Mouse (Mus musculus): ENCODE results near the gene Colgalt2. TPM values are rescaled to one million over a fixed set of nuclear protein-coding genes. Genes with fewer than 3 reads are reported as not detected.

Colgalt2 gene
- polyA plus RNA-seq, 1 experiment = 1.1 TPM

DNA sequence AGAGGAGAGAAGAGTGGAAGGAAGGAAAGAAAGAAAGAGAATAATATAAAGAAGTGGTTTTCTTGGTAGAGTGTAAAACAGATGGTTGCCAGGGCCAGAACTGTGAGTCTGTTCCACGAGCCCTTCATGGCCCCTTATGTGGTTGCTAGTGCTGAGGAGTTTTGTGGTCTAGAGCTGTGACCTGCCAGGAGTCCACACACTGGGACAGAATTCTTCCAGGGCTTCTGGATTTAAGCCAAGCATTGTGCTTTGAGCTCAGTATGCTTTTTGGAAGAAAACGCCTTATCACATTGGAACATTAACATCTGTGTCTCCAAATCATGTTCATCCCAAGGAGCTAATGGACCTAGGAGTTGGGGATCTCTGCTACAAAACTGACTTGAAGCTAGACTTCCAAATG, 97.2 kb downstream of the Colgalt2 start:
- Histone ChIP-seq H3K4me1 (ENCODE audit: control insufficient read depth, insufficient read depth, insufficient read length, low read length) (peaks cover 10% of the 10 kb centered on the region), H3K4me3 (ENCODE audit: insufficient read depth, low read depth, low read length) (no peak overlapping the region), H3K27ac (replicated peaks; ENCODE audit: low read depth, low read length) (peak overlapping the region; percentile 41)

DNA sequence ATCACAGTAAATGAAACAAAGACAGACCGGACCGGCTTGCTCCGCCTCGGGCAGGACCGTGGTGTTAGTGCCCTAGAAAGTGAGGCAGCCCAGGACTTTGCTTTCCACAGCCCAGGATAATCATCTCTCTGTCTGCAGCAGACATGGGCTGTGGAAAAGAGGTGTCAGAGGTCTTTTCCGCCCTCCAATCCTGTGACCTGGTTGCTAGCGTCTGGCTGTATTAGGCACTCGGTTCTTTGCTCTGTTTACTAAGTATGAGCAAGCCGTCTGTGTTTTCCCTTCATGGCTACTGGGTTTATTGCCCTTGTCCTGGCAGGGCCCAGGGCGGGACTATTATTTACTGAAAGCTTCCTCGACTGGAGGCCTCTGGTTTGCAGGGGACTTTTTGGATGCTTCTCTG, 98.0 kb downstream of the Colgalt2 start:
- Histone ChIP-seq H3K4me1 (ENCODE audit: control insufficient read depth, insufficient read depth, insufficient read length, low read length) (peaks cover 10% of the 10 kb centered on the region), H3K4me3 (ENCODE audit: insufficient read depth, low read depth, low read length) (peak overlapping the region; percentile 31), H3K27ac (replicated peaks; ENCODE audit: low read depth, low read length) (peak overlapping the region; percentile 68)

DNA sequence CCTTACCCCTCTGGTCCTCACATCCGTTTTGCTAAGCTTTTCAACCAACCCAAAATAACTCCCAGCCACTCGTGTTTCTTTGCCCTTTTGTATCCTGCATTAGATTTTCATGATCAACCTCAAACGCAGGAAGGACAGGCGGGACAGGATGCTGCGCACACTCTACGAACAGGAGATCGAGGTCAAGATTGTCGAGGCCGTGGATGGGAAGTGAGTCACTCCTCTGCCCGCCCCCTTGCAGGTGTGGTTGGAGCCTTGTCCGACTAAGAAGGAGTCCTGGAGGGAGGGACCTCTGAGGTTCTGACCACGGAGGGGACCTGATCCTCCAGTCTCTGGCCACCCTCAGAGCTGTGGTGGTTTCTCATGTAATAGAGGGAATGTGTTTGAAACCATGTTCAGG, 100.2 kb downstream of the Colgalt2 start:
- Histone ChIP-seq H3K4me3 (ENCODE audit: insufficient read depth, low read depth, low read length) (no peak overlapping the region), H3K4me1 (ENCODE audit: control insufficient read depth, insufficient read depth, insufficient read length, low read length) (peaks cover 10% of the 10 kb centered on the region), H3K27ac (replicated peaks; ENCODE audit: low read depth, low read length) (peak overlapping the region; percentile 74)

DNA sequence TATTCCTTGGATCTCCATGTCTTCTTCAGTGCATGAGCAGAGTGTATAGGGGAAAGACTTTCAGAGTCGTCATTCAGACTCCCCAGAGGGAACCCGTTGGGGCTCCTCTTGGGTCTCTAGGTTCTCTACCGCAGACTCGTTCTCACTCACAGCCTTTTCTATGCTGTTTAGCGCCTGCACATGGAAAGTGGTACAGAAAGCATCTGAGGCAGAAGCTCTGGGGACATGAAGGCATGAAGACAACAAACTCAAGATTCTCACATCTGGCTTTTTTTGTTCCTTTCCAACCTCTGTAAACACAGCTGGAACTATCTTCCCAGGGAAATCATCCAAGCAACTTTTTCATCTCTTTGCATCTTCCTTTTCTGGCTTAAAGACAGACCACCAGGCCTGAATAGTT, 106.5 kb downstream of the Colgalt2 start:
- H3K4me1 ChIP-seq (ENCODE audit: control insufficient read depth, insufficient read depth, insufficient read length, low read length) = no peaks in the 10 kb centered on the region
- H3K4me3 ChIP-seq (ENCODE audit: insufficient read depth, low read depth, low read length) = no peak overlapping the region
- no peak overlapping the region for H3K27ac ChIP-seq (replicated peaks; ENCODE audit: low read depth, low read length)

DNA sequence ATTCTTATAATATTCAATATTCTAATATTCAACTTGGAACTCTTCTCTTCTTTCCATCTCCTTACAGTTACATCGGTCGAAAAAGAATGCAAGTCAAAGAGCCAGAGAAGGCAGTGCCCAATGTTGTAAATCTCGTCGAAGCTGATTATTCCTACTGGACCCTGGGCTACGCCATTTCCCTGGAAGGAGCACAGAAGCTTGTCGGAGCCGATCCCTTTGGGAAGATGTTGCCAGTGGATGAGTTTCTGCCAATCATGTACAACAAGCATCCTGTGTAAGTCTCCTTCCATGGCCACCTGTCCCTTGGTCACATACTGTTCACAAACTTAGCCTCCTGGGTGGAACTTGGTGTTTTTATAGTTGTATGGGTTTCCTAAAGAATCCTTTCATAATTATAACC, 107.1 kb downstream of the Colgalt2 start:
- Histone ChIP-seq H3K4me1 (ENCODE audit: control insufficient read depth, insufficient read depth, insufficient read length, low read length) (no peaks in the 10 kb centered on the region), H3K4me3 (ENCODE audit: insufficient read depth, low read depth, low read length) (no peak overlapping the region), H3K27ac (replicated peaks; ENCODE audit: low read depth, low read length) (no peak overlapping the region)

DNA sequence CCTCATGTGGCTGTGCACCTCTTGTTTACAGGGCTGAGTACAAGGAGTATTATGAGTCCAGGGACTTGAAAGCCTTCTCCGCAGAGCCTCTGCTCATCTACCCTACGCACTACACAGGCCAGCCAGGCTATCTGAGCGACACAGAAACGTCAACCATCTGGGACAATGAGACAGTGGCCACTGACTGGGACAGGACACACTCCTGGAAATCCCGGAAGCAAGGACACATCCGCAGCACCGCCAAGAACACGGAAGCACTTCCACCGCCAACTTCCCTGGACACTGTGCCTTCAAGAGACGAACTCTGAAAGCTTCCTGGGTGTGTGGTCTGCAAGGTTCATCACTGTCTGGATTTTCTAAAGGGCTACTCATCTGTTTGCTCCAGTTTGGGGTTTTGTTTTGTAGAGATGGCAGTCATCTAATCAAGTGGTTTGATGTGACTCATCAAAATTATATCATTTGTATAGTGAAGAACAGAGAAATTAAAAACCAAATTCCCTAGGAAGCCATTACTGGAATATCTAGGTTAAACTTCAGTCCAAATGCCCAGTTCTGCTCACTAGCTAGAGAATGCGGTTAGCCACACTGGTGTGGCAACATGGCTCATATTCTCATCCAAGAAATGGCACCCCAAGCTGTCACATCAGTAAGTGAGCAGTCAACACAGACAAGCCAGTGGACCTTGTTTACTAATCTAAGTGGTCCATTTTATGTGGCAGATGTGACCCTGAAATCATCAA, 109.0 kb downstream of the Colgalt2 start:
- Histone ChIP-seq H3K4me1 (ENCODE audit: control insufficient read depth, insufficient read depth, insufficient read length, low read length) (no peaks in the 10 kb centered on the region), H3K4me3 (ENCODE audit: insufficient read depth, low read depth, low read length) (no peak overlapping the region), H3K27ac (replicated peaks; ENCODE audit: low read depth, low read length) (no peak overlapping the region)

DNA sequence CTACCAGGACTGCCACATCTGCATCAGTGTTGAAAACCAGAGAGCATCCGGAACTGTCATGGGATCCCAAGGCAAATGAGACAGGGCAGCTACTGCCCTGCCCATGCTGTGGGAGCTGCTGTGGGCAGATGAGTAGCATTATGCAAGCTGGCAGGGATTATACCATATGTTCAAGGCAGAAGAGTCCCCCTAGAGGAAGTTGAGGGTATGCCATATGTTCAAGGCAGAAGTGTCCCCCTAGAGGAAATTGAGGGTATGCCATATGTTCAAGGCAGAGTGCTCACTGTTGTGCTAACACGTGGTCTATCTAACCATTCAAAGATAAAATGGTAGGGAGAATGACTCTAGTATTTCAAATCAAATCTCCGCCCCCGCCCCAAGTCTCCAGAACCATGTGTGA, 111.6 kb downstream of the Colgalt2 start:
- Histone ChIP-seq H3K4me1 (ENCODE audit: control insufficient read depth, insufficient read depth, insufficient read length, low read length) (no peaks in the 10 kb centered on the region), H3K4me3 (ENCODE audit: insufficient read depth, low read depth, low read length) (no peak overlapping the region), H3K27ac (replicated peaks; ENCODE audit: low read depth, low read length) (no peak overlapping the region)

DNA sequence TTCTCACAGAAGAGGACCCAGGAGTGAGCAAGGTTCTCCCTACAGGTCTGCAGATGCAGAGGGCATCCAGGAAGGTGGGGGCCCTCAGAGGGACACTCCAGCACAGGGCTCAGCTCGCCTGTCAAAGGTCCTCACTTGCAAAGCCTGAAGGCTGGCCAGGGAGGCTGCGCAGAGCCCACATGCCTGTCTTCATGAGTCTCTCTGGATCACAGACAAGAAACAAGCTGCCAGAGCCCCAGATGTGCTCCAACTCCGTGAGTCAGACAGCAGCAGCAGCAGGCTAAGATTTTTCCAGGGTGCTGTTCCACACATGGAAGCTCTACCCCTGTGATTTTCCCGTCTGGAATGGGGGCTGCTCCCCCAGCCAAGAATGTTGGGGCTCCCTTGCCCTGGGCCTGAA, 114.6 kb downstream of the Colgalt2 start:
- Histone ChIP-seq H3K4me3 (ENCODE audit: insufficient read depth, low read depth, low read length) (no peak overlapping the region), H3K27ac (replicated peaks; ENCODE audit: low read depth, low read length) (no peak overlapping the region)

DNA sequence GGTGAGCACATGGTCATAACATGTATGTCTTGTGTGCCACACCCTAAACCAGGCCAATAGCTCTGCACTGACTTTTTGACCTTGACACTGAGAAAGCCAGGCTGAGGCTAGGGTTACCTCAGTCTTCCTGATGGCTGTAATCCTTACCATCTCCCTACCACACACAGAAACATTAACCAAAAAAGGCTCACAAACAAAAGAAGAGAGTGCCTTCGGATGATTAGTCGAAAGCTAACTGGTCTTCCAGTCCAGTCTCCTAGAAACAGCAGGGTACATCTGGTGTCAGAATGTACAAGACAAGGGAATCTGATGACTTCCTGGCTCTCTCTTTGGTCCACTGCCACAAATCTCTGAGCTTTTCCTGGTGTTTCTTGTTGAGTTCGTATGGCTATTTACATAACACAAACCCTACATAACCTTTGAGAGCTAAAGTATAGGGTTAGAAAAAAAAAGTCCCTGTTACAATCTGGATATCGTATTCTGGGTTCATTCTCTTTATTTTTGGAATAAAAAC, 117.5 kb downstream of the Colgalt2 start:
- Histone ChIP-seq H3K27ac (replicated peaks; ENCODE audit: low read depth, low read length) (no peak overlapping the region), H3K4me1 (ENCODE audit: control insufficient read depth, insufficient read depth, insufficient read length, low read length) (no peaks in the 10 kb centered on the region), H3K4me3 (ENCODE audit: insufficient read depth, low read depth, low read length) (no peak overlapping the region)

More for the DNA sequence above, 114.6 kb downstream of the Colgalt2 start:
- H3K4me1 ChIP-seq (ENCODE audit: control insufficient read depth, insufficient read depth, insufficient read length, low read length) = no peaks in the 10 kb centered on the region

DNA sequence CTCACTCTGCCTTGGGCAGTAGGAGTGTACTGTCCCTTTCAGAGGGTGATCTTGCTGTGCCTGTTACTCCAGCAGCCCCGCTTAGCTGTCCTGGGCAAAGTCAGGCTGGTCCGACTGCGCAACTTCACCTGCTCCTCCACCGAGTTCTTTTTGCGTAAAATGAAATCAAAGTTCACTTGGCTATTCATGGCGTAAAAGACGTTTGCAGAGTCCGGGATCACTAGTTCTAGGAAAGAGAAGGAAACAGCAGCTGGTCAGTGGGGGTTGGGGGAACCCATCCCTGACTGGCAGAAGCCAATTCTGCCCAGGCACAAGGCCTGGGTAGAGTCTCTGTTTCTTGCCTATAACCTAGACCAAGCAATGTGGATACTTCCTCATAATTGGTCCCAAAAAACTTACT, 119.3 kb downstream of the Colgalt2 start:
- Histone ChIP-seq H3K4me1 (ENCODE audit: control insufficient read depth, insufficient read depth, insufficient read length, low read length) (no peaks in the 10 kb centered on the region), H3K4me3 (ENCODE audit: insufficient read depth, low read depth, low read length) (no peak overlapping the region), H3K27ac (replicated peaks; ENCODE audit: low read depth, low read length) (no peak overlapping the region)

DNA sequence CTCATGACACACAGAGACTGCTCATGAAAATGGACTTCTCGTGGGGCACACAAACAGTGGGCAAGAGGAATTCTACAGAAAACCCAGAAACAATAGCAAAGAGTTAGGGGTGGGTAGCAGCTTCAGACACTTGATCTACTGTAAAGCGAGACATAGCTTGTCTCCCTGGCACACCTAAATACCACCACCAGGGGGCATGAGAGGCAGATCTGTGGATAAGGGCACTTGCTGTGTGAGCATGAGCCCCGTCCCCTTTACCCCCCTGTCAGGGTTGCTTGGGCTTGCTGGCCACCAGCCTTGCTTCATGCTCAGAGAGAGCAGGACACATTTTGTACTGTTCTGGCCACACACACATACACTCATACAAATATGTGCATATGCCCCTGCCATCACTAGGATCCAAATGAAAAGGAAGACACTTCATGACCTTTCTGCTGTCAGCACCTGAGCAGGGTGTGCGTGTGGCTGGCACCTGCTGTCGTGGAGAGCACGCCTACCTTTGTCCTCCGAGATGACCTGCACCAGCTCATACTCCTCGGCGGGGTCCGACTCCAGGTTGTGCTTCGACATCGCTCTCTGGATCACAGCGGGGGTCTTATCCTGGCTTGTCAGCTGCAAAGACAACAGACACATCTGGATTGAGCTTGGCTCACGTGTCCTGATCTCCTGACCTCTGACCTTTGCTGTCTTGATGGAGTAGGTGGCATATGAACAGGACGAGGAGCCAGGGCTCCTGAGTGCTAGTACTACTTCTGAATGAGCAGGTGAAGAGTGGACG, 121.4 kb downstream of the Colgalt2 start:
- H3K4me3 ChIP-seq (ENCODE audit: insufficient read depth, low read depth, low read length) = no peak overlapping the region
- H3K4me1 ChIP-seq (ENCODE audit: control insufficient read depth, insufficient read depth, insufficient read length, low read length) = no peaks in the 10 kb centered on the region
- H3K27ac ChIP-seq (replicated peaks; ENCODE audit: low read depth, low read length) = no peak overlapping the region

DNA sequence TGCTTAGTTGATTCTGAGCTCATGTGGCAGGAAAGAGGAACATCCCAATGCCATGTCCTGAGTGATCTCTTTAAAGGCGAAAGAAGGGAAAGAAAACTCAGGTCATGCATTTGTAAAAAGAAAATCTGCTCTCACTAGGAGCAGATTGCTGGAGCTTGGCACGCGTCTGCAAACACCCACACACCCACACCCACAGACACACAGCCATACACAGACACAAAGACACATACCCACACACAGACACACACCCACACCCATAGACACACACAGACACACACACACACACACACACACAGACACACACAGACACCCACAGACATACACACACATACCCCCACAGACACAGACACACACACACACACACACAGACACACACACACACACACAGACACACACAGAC, 122.6 kb downstream of the Colgalt2 start:
- Histone ChIP-seq H3K4me1 (ENCODE audit: control insufficient read depth, insufficient read depth, insufficient read length, low read length) (no peaks in the 10 kb centered on the region), H3K27ac (replicated peaks; ENCODE audit: low read depth, low read length) (no peak overlapping the region), H3K4me3 (ENCODE audit: insufficient read depth, low read depth, low read length) (no peak overlapping the region)

DNA sequence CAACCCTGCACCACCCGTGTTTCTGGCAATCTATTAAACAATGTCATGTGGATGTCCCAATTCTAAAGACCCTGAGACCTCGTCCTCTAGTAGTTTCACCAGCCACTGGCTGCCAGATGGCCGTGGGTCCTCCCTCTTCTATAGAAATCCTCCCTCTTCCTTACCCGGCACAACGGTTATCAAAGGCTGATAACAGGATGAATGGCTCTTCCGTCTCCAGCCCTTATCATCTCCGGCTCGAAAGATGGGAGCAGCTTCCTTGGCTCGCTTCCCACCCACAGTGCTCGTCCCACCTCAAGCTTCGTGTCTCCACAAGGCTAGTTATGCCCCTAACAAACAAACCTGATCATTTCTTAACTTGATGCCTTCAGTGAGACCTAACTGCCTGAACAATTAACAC, 123.7 kb downstream of the Colgalt2 start:
- no peak overlapping the region for H3K4me3 ChIP-seq (ENCODE audit: insufficient read depth, low read depth, low read length)
- H3K27ac ChIP-seq (replicated peaks; ENCODE audit: low read depth, low read length) = no peak overlapping the region
- H3K4me1 ChIP-seq (ENCODE audit: control insufficient read depth, insufficient read depth, insufficient read length, low read length) = no peaks in the 10 kb centered on the region

DNA sequence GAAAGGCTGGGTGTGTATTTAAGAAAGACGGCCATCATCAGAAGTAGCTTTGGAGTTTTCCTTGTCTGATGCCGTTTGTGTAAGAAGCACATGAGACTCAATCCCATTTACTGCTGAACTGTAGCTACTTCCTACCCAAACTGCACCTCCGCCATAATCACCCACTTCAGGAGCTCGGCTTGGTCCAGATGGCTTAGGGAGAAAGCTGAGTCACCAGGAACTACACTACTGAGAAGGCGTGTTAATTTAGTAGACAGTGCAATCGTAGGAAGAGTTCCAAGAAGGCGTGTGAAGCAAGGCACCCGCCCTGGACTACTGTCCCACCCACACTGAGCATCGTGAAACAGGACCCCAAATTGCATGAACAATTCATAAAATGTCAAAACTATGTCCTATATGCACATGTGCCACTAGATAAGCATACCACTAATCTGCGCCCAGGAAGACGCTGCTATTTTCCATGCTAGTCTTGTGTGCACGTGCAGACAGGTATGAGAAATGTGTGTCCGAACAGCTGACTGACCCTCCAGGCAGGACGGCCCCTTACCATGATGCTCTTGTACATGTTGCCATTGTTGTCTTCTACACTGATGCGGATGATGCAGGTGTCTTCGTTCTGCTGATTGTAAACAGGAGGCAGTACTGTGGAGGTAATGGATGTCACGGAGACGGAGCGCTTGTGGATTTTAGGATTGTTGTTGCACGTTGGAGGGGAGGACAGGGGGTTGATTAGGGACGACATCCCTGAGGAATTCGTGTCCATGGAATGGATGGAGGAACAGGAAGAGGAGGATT, 124.7 kb downstream of the Colgalt2 start:
- H3K27ac ChIP-seq (replicated peaks; ENCODE audit: low read depth, low read length) = no peak overlapping the region
- H3K4me3 ChIP-seq (ENCODE audit: insufficient read depth, low read depth, low read length) = no peak overlapping the region
- H3K4me1 ChIP-seq (ENCODE audit: control insufficient read depth, insufficient read depth, insufficient read length, low read length) = no peaks in the 10 kb centered on the region

DNA sequence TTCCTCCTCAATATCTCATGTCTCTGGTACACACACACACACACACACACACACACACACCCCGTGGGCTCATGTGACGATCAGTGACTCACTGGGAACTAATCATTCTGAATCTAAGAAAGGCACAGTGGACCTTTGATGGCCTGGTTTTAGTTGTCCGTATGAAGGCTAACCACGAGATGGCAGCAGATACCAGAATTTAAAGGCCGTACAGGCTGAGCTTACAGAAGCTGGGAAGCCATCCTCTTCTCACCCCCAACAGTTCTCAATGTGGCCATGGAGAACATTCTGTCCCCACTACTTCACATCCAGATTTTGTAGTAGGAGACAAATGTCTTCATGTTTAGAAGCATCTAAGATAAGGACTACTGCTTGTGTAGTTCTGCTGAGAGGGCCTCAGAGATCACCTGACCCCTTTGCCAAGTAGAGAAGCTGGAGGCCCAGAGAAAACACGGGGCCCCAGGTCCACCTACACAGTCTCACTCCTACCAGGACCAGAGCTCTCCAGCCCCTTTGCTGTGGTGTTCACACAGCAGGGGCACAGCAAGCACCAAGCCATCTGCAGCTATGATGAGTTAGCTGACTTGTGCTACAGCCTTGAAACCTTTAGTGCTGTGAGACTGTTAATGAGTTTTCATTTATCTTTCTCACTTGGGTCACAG, 125.5 kb downstream of the Colgalt2 start:
- no peak overlapping the region for H3K27ac ChIP-seq (replicated peaks; ENCODE audit: low read depth, low read length)
- no peaks in the 10 kb centered on the region for H3K4me1 ChIP-seq (ENCODE audit: control insufficient read depth, insufficient read depth, insufficient read length, low read length)
- no peak overlapping the region for H3K4me3 ChIP-seq (ENCODE audit: insufficient read depth, low read depth, low read length)
